In genomic region chr8:66910684-66911083, GRCm38 (mm10) we compare ENCODE assay signal across 16 mouse cellular contexts. TPM values are rescaled to one million over a fixed set of nuclear protein-coding genes. Genes with fewer than 3 reads are reported as not detected.
DNase-seq lines count a peak whose midpoint lies in the region; ATAC-seq and TF ChIP-seq lines count a peak whose summit lies in the region.
"Had no signal": no experiment of that assay in that cellular context is flagged by ENCODE, and none has a peak within 500 bp of the region (broad histone marks: within the 10 kb centered on the region; RNA-seq: fewer than 3 reads in every experiment).

No protein-coding gene starts in this region.

- peak overlapping the region; percentile 53 for H3K4me2 ChIP-seq in heart, embryonic 16.5 days (ENCODE audit: low read depth, low read length)
- no peak overlapping the region for H3K4me2 ChIP-seq in hindbrain, embryonic 12.5 days (replicated peaks)
- H3K4me2 ChIP-seq in midbrain, postnatal 0 days (ENCODE audit: low read depth, low read length, poor library complexity, severe bottlenecking) = no peak overlapping the region

- no peak for TF ChIP-seq POLR2A in thymus, adult 2 months (IDR thresholded peaks at IDR 0.05; ENCODE audit: control insufficient read depth, extremely low read depth, insufficient read depth, low read length, poor library complexity)

- H3K27me3 ChIP-seq in heart, embryonic 16.5 days (ENCODE audit: control insufficient read depth, insufficient read depth, low read length) = no peaks in the 10 kb centered on the region
- no peaks in the 10 kb centered on the region for H3K27me3 ChIP-seq in hindbrain, embryonic 12.5 days
- H3K27me3 ChIP-seq in midbrain, postnatal 0 days (ENCODE audit: insufficient read depth, low read length) = no peaks in the 10 kb centered on the region
- H3K27me3 ChIP-seq in thymus, adult 2 months (ENCODE audit: control insufficient read depth, insufficient read depth, low read length) = no peaks in the 10 kb centered on the region

- H3K27ac ChIP-seq in heart, embryonic 16.5 days (ENCODE audit: low read length) = peak overlapping the region; percentile 46
- H3K27ac ChIP-seq in hindbrain, embryonic 12.5 days = no peak overlapping the region
- no peak overlapping the region for H3K27ac ChIP-seq in midbrain, postnatal 0 days (ENCODE audit: low read depth, low read length)
- H3K27ac ChIP-seq in thymus, adult 2 months (ENCODE audit: control insufficient read depth, insufficient read depth, low read length) = no peak overlapping the region
- H3K27ac ChIP-seq: macrophage had no signal

- peak overlapping the region; percentile 13 for H3K4me3 ChIP-seq in heart, embryonic 16.5 days (ENCODE audit: low read length)
- H3K4me3 ChIP-seq in hindbrain, embryonic 12.5 days = no peak overlapping the region
- no peak overlapping the region for H3K4me3 ChIP-seq in midbrain, postnatal 0 days (ENCODE audit: low read depth, low read length)
- H3K4me3 ChIP-seq in thymus, adult 2 months (ENCODE audit: control insufficient read depth, insufficient read depth, low read length) = no peak overlapping the region

- peaks cover 9% of the 10 kb centered on the region for H3K4me1 ChIP-seq in heart, embryonic 16.5 days (ENCODE audit: control insufficient read depth, insufficient read depth, low read length)
- H3K4me1 ChIP-seq in hindbrain, embryonic 12.5 days = no peaks in the 10 kb centered on the region
- H3K4me1 ChIP-seq in midbrain, postnatal 0 days (ENCODE audit: insufficient read depth, low read length) = no peaks in the 10 kb centered on the region
- H3K4me1 ChIP-seq in thymus, adult 2 months (replicated peaks; ENCODE audit: control insufficient read depth, insufficient read depth, low read length) = no peaks in the 10 kb centered on the region

- no peak for TF ChIP-seq CTCF in midbrain, postnatal 0 days (IDR thresholded peaks at IDR 0.05)
- TF ChIP-seq CTCF in thymus, adult 2 months (IDR thresholded peaks at IDR 0.05; ENCODE audit: borderline replicate concordance, control insufficient read depth, extremely low read depth, insufficient read depth, low read length, poor library complexity) = no peak

- 0 out of 2 replicates have a peak overlapping the region, but pooled peaks have one; percentile 1 for H3K9ac ChIP-seq in heart, embryonic 16.5 days (ENCODE audit: low read length)
- H3K9ac ChIP-seq in hindbrain, embryonic 12.5 days = no peak overlapping the region
- no peak overlapping the region for H3K9ac ChIP-seq in midbrain, postnatal 0 days (replicated peaks; ENCODE audit: low read length, poor library complexity, severe bottlenecking)
- H3K9ac ChIP-seq: liver, postnatal 0 days had no signal

- DNase-seq in heart, adult 11 months = no peak
- peak; percentile 32 for DNase-seq in brain, embryonic 18.5 days (ENCODE audit: low read depth, low spot score)
- peak; percentile 17 for DNase-seq in midbrain, postnatal 0 days (ENCODE audit: low spot score)
- DNase-seq in thymus, adult 2 months = no peak
- DNase-seq in spleen, postnatal 14 days (ENCODE audit: low spot score in 2 of 2) = no peak
- DNase-seq: adrenal gland, postnatal 14 days; cerebellum, adult 11-12 months; gastrocnemius, postnatal 36 days; left cerebral cortex, postnatal 4 days; liver, postnatal 0 days; right cerebral cortex, postnatal 14 days had no signal

- ATAC-seq in heart, embryonic 16.5 days (replicated peaks; ENCODE audit: extremely low read depth, insufficient read depth, low FRiP score) = peak; percentile 72
- peak; percentile 84 for ATAC-seq in hindbrain, embryonic 12.5 days (ENCODE audit: low FRiP score)
- ATAC-seq in midbrain, postnatal 0 days (ENCODE audit: low FRiP score) = no peak
- ATAC-seq: CD4-positive, CD25-positive, alpha-beta regulatory T cell, adult 4 months; intestine, embryonic 16.5 days; liver, postnatal 0 days had no signal

- H3K9me3 ChIP-seq in heart, embryonic 16.5 days (replicated peaks; ENCODE audit: control insufficient read depth, low read length) = no peaks in the 10 kb centered on the region
- H3K9me3 ChIP-seq in hindbrain, embryonic 12.5 days (replicated peaks) = no peaks in the 10 kb centered on the region
- no peaks in the 10 kb centered on the region for H3K9me3 ChIP-seq in midbrain, postnatal 0 days (ENCODE audit: low read length)

- no peaks in the 10 kb centered on the region for H3K36me3 ChIP-seq in heart, embryonic 16.5 days (ENCODE audit: control insufficient read depth, insufficient read depth)
- no peaks in the 10 kb centered on the region for H3K36me3 ChIP-seq in hindbrain, embryonic 12.5 days
- H3K36me3 ChIP-seq in midbrain, postnatal 0 days (ENCODE audit: insufficient read depth, low read length) = no peaks in the 10 kb centered on the region
- H3K36me3 ChIP-seq in thymus, adult 2 months (ENCODE audit: control insufficient read depth, insufficient read depth, low read length) = no peaks in the 10 kb centered on the region

- 19% methylated on average over 6 of the region's 6 CpGs for WGBS in heart, embryonic 16.5 days
- WGBS in hindbrain, embryonic 12.5 days = 32% methylated on average over 6 of the region's 6 CpGs
- 16% methylated on average over 6 of the region's 6 CpGs for WGBS in midbrain, postnatal 0 days
- WGBS in thymus, adult 2 months = 70% methylated on average over 6 of the region's 6 CpGs

RNA-seq across cellular contexts. Expression of gene Naf1, which starts 50.7 kb away (rescaled TPM):
- polyA plus RNA-seq in heart, embryonic 16.5 days (2015; fragmentation: Nextera tagmentation; extraction: Ambion mirVana) = 1.8 and 1.9 TPM in 2 replicates
- 3.6 TPM in 2 replicates for polyA plus RNA-seq in hindbrain, embryonic 12.5 days (2016; fragmentation: Nextera tagmentation; extraction: Ambion mirVana)
- total RNA-seq in midbrain, postnatal 0 days (2014; rRNA removed) = 8.8 and 10.2 TPM in 2 replicates
- polyA plus RNA-seq in midbrain, postnatal 0 days (2015; fragmentation: Nextera tagmentation; extraction: Ambion mirVana) = 2.0 and 2.3 TPM in 2 replicates
- polyA plus RNA-seq in thymus, adult 2 months (2012; rRNA removed) = 5.6 and 10.2 TPM in 2 replicates

Comparison
In these comparisons a context has a peak if more than half of its experiments do, and no peak if none do; other contexts are left out.
1. DNase-seq: peak in brain, embryonic 18.5 days (single experiment) and midbrain, postnatal 0 days (single experiment); none in heart, adult 11 months (single experiment), thymus, adult 2 months (single experiment) and spleen, postnatal 14 days (0 of 2).